Mouse (Mus musculus) heart, embryonic 13.5 days (tissue): ENCODE data around the gene Tnfrsf9. TPM values are rescaled to one million over a fixed set of nuclear protein-coding genes. Genes with fewer than 3 reads are reported as not detected.
"Not testable (repeated sequence)": the region's sequence is repeated elsewhere in the genome, so short reads cannot be mapped to it uniquely, and the experiment has no call there.

Experiments
- ATAC-seq: fragments of 200-750 bp; cut with Nextera tagmentation; 2 replicates; pipeline ENCODE4 v1.8.0; 2017; ENCODE audit warnings: moderate TSS enrichment; ENCODE audit not compliant: insufficient number of reproducible peaks, low FRiP score, low TSS enrichment; ENCODE audit errors: extremely low read depth
- H3K27ac ChIP-seq: fragments of 300-500 bp; sonication (generic); replicated peaks from 2 replicates; pipeline ENCODE4 v1.5.1; 2015; ENCODE audit warnings: moderate library complexity, mild to moderate bottlenecking, inconsistent platforms
- H3K27me3 ChIP-seq: fragments of 300-500 bp; sonication (generic); replicated peaks from 2 replicates; pipeline ENCODE4 v1.6.1; 2015; ENCODE audit warnings: mild to moderate bottlenecking, inconsistent platforms
- H3K36me3 ChIP-seq: fragments of 300-500 bp; sonication (generic); 2 replicates; pipeline ENCODE4 v1.6.1; 2015; ENCODE audit warnings: mild to moderate bottlenecking, inconsistent platforms
- H3K4me1 ChIP-seq: fragments of 300-500 bp; sonication (generic); 2 replicates; pipeline ENCODE4 v1.6.1; 2015; ENCODE audit warnings: inconsistent platforms
- H3K4me2 ChIP-seq: fragments of 300-500 bp; sonication (generic); 2 replicates; pipeline ENCODE4 v1.6.1; 2015; ENCODE audit warnings: inconsistent platforms, mild to moderate bottlenecking, moderate library complexity
- H3K4me3 ChIP-seq: fragments of 300-500 bp; sonication (generic); 2 replicates; pipeline ENCODE4 v1.5.1; 2015; ENCODE audit warnings: moderate library complexity, mild to moderate bottlenecking, inconsistent platforms
- H3K9ac ChIP-seq: fragments of 300-500 bp; sonication (generic); 2 replicates; pipeline ENCODE4 v1.6.1; 2015; ENCODE audit warnings: inconsistent platforms, mild to moderate bottlenecking, moderate library complexity
- H3K9me3 ChIP-seq: fragments of 300-500 bp; sonication (generic); 2 replicates; pipeline ENCODE4 v1.6.1; 2016; ENCODE audit warnings: inconsistent platforms
- WGBS: fragments of 180-500 bp; shearing (Covaris S2); methylation state at CpG from one replicate; pipeline ENCODE4 v1.1.7; 2015; ENCODE audit warnings: mixed read lengths; 5-methylcytosine and 5-hydroxymethylcytosine counted together
- polyA plus RNA-seq: library from polyadenylated mRNA; unstranded; fragments of >200 nt; fragmentation: Nextera tagmentation; extraction: Ambion mirVana; gene quantifications from 2 replicates; pipeline ENCODE4 v1.2.1, GENCODE M21; 2015

The Tnfrsf9 gene
- polyA plus RNA-seq, 1 experiment from 2014 or later, result 0.82 TPM

- H3K36me3 ChIP-seq, H3K4me2 ChIP-seq, H3K27me3 ChIP-seq, H3K27ac ChIP-seq, H3K9ac ChIP-seq, H3K4me3 ChIP-seq, ATAC-seq: not testable (repeated sequence)
- Histone ChIP-seq H3K9me3 (peaks cover 14% of the 10 kb centered on the region), H3K4me1 (peaks cover 33% of the 10 kb centered on the region)
- WGBS, result 74% methylated on average over 4 of the region's 4 CpGs
Observed at GRCm38 (mm10) chr4:150874416-150874815, 39.9 kb upstream of the Tnfrsf9 start.

GRCm38 (mm10) chr4:150875393-150875792, 39.0 kb upstream of the Tnfrsf9 start:
- H3K36me3 ChIP-seq, result no peaks in the 10 kb centered on the region
- WGBS, result 72% methylated on average over 10 of the region's 10 CpGs
- H3K27ac ChIP-seq, result no peak overlapping the region
- H3K9ac ChIP-seq, result no peak overlapping the region
- no peaks in the 10 kb centered on the region for H3K27me3 ChIP-seq
- H3K9me3 ChIP-seq, result peaks cover 24% of the 10 kb centered on the region
- ATAC-seq, result no peak
- H3K4me3 ChIP-seq, result no peak overlapping the region
- H3K4me2 ChIP-seq, result no peak overlapping the region
- peaks cover 23% of the 10 kb centered on the region for H3K4me1 ChIP-seq

- no peak overlapping the region for H3K9ac ChIP-seq
Observed at GRCm38 (mm10) chr4:150879631-150880030, 34.7 kb upstream of the Tnfrsf9 start.

DNA sequence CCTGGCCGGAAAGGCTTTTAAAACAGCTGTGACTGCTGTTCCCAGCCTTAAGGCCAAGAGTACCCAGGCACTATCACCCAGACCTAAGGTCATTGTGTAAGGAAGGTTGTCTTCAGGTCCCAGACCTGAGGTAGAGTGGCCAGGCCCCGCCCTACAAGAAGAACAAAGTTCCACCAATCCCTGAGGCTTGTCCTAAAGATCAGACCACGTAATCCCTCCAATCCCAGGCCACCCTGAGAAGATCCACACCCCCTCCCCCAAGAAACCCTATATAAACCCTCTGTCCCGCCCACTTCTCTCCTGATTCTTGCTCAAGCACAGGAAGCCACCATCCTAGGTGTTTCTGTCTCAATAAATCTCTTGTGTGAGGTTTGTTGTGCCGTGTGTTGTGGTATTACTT, 34.0 kb upstream of the Tnfrsf9 start:
- H3K27me3 ChIP-seq, result no peaks in the 10 kb centered on the region
- no peak for ATAC-seq
- H3K9ac ChIP-seq, result no peak overlapping the region
- no peak overlapping the region for H3K4me3 ChIP-seq
- peaks cover 28% of the 10 kb centered on the region for H3K9me3 ChIP-seq
- H3K27ac ChIP-seq, result no peak overlapping the region
- H3K36me3 ChIP-seq, result no peaks in the 10 kb centered on the region
- H3K4me2 ChIP-seq, result no peak overlapping the region
- 80% methylated on average over 5 of the region's 5 CpGs for WGBS
- no peaks in the 10 kb centered on the region for H3K4me1 ChIP-seq

More at GRCm38 (mm10) chr4:150879631-150880030, 34.7 kb upstream of the Tnfrsf9 start:
- Histone ChIP-seq H3K4me2 (no peak overlapping the region; the same call in 1 of the 2 replicates), H3K27me3 (no peaks in the 10 kb centered on the region), H3K4me1 (no peaks in the 10 kb centered on the region), H3K4me3 (no peak overlapping the region), H3K36me3 (no peaks in the 10 kb centered on the region), H3K27ac (no peak overlapping the region), H3K9me3 (peaks cover 28% of the 10 kb centered on the region)
- WGBS, result 90% methylated on average over 22 of the region's 22 CpGs
- ATAC-seq, result no peak

- Histone ChIP-seq H3K9ac (no peak overlapping the region), H3K36me3 (no peaks in the 10 kb centered on the region), H3K4me3 (no peak overlapping the region), H3K4me1 (no peaks in the 10 kb centered on the region), H3K9me3 (peaks cover 28% of the 10 kb centered on the region), H3K27me3 (no peaks in the 10 kb centered on the region), H3K27ac (no peak overlapping the region), H3K4me2 (no peak overlapping the region)
- WGBS, result 66% methylated on average over 5 of the region's 5 CpGs
- ATAC-seq, result no peak
Observed at GRCm38 (mm10) chr4:150882632-150883031, 31.7 kb upstream of the Tnfrsf9 start.

- Histone ChIP-seq H3K4me2 (no peak overlapping the region), H3K36me3 (no peaks in the 10 kb centered on the region), H3K9ac (no peak overlapping the region), H3K27me3 (no peaks in the 10 kb centered on the region), H3K9me3 (no peaks in the 10 kb centered on the region), H3K4me3 (no peak overlapping the region), H3K27ac (no peak overlapping the region), H3K4me1 (peaks cover 10% of the 10 kb centered on the region)
- ATAC-seq, result no peak
- WGBS, result 70% methylated on average over 5 of the region's 5 CpGs
Observed at GRCm38 (mm10) chr4:150887903-150888302, 26.5 kb upstream of the Tnfrsf9 start.

GRCm38 (mm10) chr4:150888492-150888891, 25.9 kb upstream of the Tnfrsf9 start:
- ATAC-seq, result no peak
- Histone ChIP-seq H3K4me1 (peaks cover 10% of the 10 kb centered on the region), H3K4me3 (no peak overlapping the region), H3K27ac (no peak overlapping the region), H3K9me3 (no peaks in the 10 kb centered on the region), H3K9ac (no peak overlapping the region), H3K36me3 (no peaks in the 10 kb centered on the region), H3K4me2 (no peak overlapping the region), H3K27me3 (no peaks in the 10 kb centered on the region)
- WGBS, result 66% methylated on average over 4 of the region's 4 CpGs

GRCm38 (mm10) chr4:150889273-150889954, 24.9 kb upstream of the Tnfrsf9 start:
- H3K27ac ChIP-seq, result no peak overlapping the region
- no peak for ATAC-seq
- H3K4me2 ChIP-seq, result peak overlapping the region; percentile 47
- 42% methylated on average over 20 of the region's 20 CpGs for WGBS
- H3K4me3 ChIP-seq, result no peak overlapping the region
- no peaks in the 10 kb centered on the region for H3K27me3 ChIP-seq
- no peak overlapping the region for H3K9ac ChIP-seq
- H3K4me1 ChIP-seq, result peaks cover 10% of the 10 kb centered on the region
- no peaks in the 10 kb centered on the region for H3K9me3 ChIP-seq
- H3K36me3 ChIP-seq, result no peaks in the 10 kb centered on the region

GRCm38 (mm10) chr4:150889955-150890315, 24.4 kb upstream of the Tnfrsf9 start:
- Histone ChIP-seq H3K36me3 (no peaks in the 10 kb centered on the region), H3K4me2 (peak overlapping the region; percentile 47), H3K4me3 (no peak overlapping the region), H3K4me1 (peaks cover 10% of the 10 kb centered on the region), H3K9me3 (no peaks in the 10 kb centered on the region), H3K27ac (no peak overlapping the region), H3K27me3 (no peaks in the 10 kb centered on the region), H3K9ac (no peak overlapping the region)
- 55% methylated on average over 13 of the region's 13 CpGs for WGBS
- no peak for ATAC-seq

- Histone ChIP-seq H3K4me1 (peaks cover 10% of the 10 kb centered on the region), H3K4me2 (no peak overlapping the region), H3K9ac (no peak overlapping the region), H3K27ac (no peak overlapping the region), H3K27me3 (no peaks in the 10 kb centered on the region), H3K36me3 (0 out of 2 replicates have a peak, but pooled peaks cover 6% of the 10 kb centered on the region), H3K9me3 (no peaks in the 10 kb centered on the region), H3K4me3 (no peak overlapping the region)
- WGBS, result 53% methylated on average over 5 of the region's 5 CpGs
- no peak for ATAC-seq
Observed at GRCm38 (mm10) chr4:150891308-150891707, 23.1 kb upstream of the Tnfrsf9 start.

DNA sequence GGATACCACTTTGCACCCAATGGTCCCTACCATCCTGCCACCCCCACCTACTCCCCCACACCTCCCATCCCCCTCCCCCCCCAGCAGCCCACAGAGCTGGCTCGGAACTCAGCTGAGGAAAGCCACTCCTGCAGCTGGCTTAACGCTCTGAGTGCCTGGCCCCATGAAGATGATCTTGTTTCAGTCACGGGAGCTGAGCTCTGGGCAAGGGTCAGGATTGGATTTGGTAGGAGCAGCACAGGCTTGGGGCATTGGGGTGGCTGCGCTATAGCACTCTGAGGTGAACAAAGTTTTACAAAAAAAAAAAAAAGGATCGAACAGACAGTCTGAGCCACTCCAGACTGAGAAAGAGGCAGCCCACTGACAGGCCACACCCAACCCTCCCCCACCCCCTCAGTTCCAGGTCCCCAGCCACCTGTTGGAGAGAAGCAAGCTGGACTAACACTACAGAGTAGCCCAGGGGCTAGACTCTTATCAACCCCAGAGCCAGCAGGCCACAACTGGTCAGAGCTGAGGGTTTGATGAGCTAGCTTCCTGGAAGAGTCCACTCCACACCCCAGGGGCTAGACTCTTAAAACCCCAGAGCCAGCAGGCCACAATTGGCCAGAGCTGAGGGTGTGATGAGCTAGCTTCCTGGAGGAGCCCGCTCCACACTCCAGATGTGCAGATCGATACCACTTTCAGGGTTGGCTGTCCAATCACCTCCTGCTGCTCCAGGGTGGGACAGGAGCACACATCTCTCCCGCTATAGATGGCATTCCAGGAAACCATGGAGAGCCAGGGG, 19.5 kb upstream of the Tnfrsf9 start:
- no peak overlapping the region for H3K9ac ChIP-seq
- H3K4me1 ChIP-seq, result peaks cover 3% of the 10 kb centered on the region; the same call in 1 of the 2 replicates
- H3K9me3 ChIP-seq, result no peaks in the 10 kb centered on the region
- H3K27me3 ChIP-seq, result no peaks in the 10 kb centered on the region
- no peak overlapping the region for H3K4me3 ChIP-seq
- WGBS, result 55% methylated on average over 8 of the region's 8 CpGs
- ATAC-seq, result no peak
- no peak overlapping the region for H3K4me2 ChIP-seq
- H3K27ac ChIP-seq, result no peak overlapping the region
- peaks cover 40% of the 10 kb centered on the region for H3K36me3 ChIP-seq
